In genomic region chr10:96048550-96048949, GRCm38 (mm10) we compare ENCODE assay signal across 15 mouse cellular contexts.
DNase-seq lines count a peak whose midpoint lies in the region; ATAC-seq and TF ChIP-seq lines count a peak whose summit lies in the region.
"Had no signal": no experiment of that assay in that cellular context is flagged by ENCODE, and none has a peak within 500 bp of the region (broad histone marks: within the 10 kb centered on the region; RNA-seq: fewer than 3 reads in every experiment).

No protein-coding gene starts in this region.

- H3K4me2 ChIP-seq in forebrain, embryonic 12.5 days, result no peak overlapping the region
- H3K4me2 ChIP-seq in stomach, embryonic 15.5 days, result no peak overlapping the region
- no peak overlapping the region for H3K4me2 ChIP-seq in stomach, postnatal 0 days (replicated peaks; ENCODE audit: low read depth)

- H3K9ac ChIP-seq in forebrain, embryonic 12.5 days, result no peak overlapping the region
- no peak overlapping the region for H3K9ac ChIP-seq in stomach, embryonic 15.5 days
- H3K9ac ChIP-seq in stomach, postnatal 0 days (ENCODE audit: low read length), result no peak overlapping the region

- no peaks in the 10 kb centered on the region for H3K9me3 ChIP-seq in forebrain, embryonic 10.5 days
- no peaks in the 10 kb centered on the region for H3K9me3 ChIP-seq in forebrain, embryonic 12.5 days
- H3K9me3 ChIP-seq in stomach, embryonic 15.5 days, result no peaks in the 10 kb centered on the region
- H3K9me3 ChIP-seq in stomach, postnatal 0 days (ENCODE audit: control insufficient read depth, low read length), result no peaks in the 10 kb centered on the region

- 0 out of 2 replicates have a peak overlapping the region, but pooled peaks have one; percentile 70 for H3K27ac ChIP-seq in forebrain, embryonic 10.5 days
- no peak overlapping the region for H3K27ac ChIP-seq in forebrain, embryonic 12.5 days
- H3K27ac ChIP-seq in stomach, embryonic 15.5 days, result no peak overlapping the region
- H3K27ac ChIP-seq in stomach, postnatal 0 days (replicated peaks), result no peak overlapping the region
- no peak overlapping the region for H3K27ac ChIP-seq in gastrocnemius, adult 2 months
- H3K27ac ChIP-seq: left cerebral cortex, adult 2 months had no signal

- TF ChIP-seq CTCF in stomach, postnatal 0 days (IDR thresholded peaks at IDR 0.05; ENCODE audit: low read depth), result no peak
- TF ChIP-seq CTCF in gastrocnemius, adult 2 months (IDR thresholded peaks at IDR 0.05), result no peak

- intact Hi-C loops in gastrocnemius, adult 2 months (cut with DNase I), result no loop called here

- no peak overlapping the region for H3K4me3 ChIP-seq in forebrain, embryonic 10.5 days
- H3K4me3 ChIP-seq in forebrain, embryonic 12.5 days (replicated peaks), result no peak overlapping the region
- H3K4me3 ChIP-seq in stomach, embryonic 15.5 days (replicated peaks), result no peak overlapping the region
- H3K4me3 ChIP-seq in stomach, postnatal 0 days (ENCODE audit: low read depth, low read length), result no peak overlapping the region
- no peak overlapping the region for H3K4me3 ChIP-seq in gastrocnemius, adult 2 months
- H3K4me3 ChIP-seq: left cerebral cortex, adult 2 months had no signal

- H3K27me3 ChIP-seq in forebrain, embryonic 10.5 days (ENCODE audit: poor library complexity, severe bottlenecking), result no peaks in the 10 kb centered on the region
- H3K27me3 ChIP-seq in forebrain, embryonic 12.5 days, result no peaks in the 10 kb centered on the region
- H3K27me3 ChIP-seq in stomach, embryonic 15.5 days (replicated peaks), result no peaks in the 10 kb centered on the region
- no peaks in the 10 kb centered on the region for H3K27me3 ChIP-seq in stomach, postnatal 0 days (ENCODE audit: control insufficient read depth, insufficient read depth, low read length)
- H3K27me3 ChIP-seq: Patski had no signal

- TF ChIP-seq EP300 in stomach, postnatal 0 days (optimal IDR thresholded peaks at IDR 0.05), result no peak

- 71% methylated on average over 3 of the region's 3 CpGs for WGBS in forebrain, embryonic 10.5 days
- 80% methylated on average over 3 of the region's 3 CpGs for WGBS in forebrain, embryonic 12.5 days
- 72% methylated on average over 3 of the region's 3 CpGs for WGBS in stomach, embryonic 15.5 days
- 85% methylated on average over 3 of the region's 3 CpGs for WGBS in stomach, postnatal 0 days

- H3K36me3 ChIP-seq in forebrain, embryonic 10.5 days (replicated peaks), result no peaks in the 10 kb centered on the region
- H3K36me3 ChIP-seq in forebrain, embryonic 12.5 days (replicated peaks), result no peaks in the 10 kb centered on the region
- no peaks in the 10 kb centered on the region for H3K36me3 ChIP-seq in stomach, embryonic 15.5 days
- no peaks in the 10 kb centered on the region for H3K36me3 ChIP-seq in stomach, postnatal 0 days (ENCODE audit: control insufficient read depth, insufficient read depth, low read length)

- H3K4me1 ChIP-seq in forebrain, embryonic 10.5 days, result peaks cover 12% of the 10 kb centered on the region
- no peaks in the 10 kb centered on the region for H3K4me1 ChIP-seq in forebrain, embryonic 12.5 days
- H3K4me1 ChIP-seq in stomach, embryonic 15.5 days, result no peaks in the 10 kb centered on the region
- H3K4me1 ChIP-seq in stomach, postnatal 0 days (replicated peaks; ENCODE audit: control insufficient read depth, insufficient read depth), result no peaks in the 10 kb centered on the region

- ATAC-seq in forebrain, embryonic 12.5 days (ENCODE audit: low FRiP score), result no peak
- ATAC-seq in stomach, embryonic 15.5 days (ENCODE audit: insufficient read depth, low FRiP score, low read depth), result 0 out of 2 replicates have a peak, but pooled peaks have one; percentile 56
- ATAC-seq in stomach, postnatal 0 days (ENCODE audit: low FRiP score, low TSS enrichment), result no peak
- ATAC-seq: Patski had no signal

- no peak for DNase-seq in forebrain, embryonic 10.5 days (ENCODE audit: extremely low spot score, low spot score)
- no peak for DNase-seq in stomach, postnatal 0 days (ENCODE audit: low spot score)
- peak; percentile 16 for DNase-seq in liver
- no peak for DNase-seq in gastrocnemius, adult 2 months
- no peak for DNase-seq in layer of hippocampus, postnatal 36 days
- no peak for DNase-seq in frontal cortex, postnatal 10 days (ENCODE audit: low spot score in 2 of 2)
- DNase-seq: cerebellum, adult 9-10 months; kidney, adult 11 months; kidney, postnatal 4 days; lung, postnatal 4 days; spleen, adult 18-20 months had no signal
